In the genomic region with DNA sequence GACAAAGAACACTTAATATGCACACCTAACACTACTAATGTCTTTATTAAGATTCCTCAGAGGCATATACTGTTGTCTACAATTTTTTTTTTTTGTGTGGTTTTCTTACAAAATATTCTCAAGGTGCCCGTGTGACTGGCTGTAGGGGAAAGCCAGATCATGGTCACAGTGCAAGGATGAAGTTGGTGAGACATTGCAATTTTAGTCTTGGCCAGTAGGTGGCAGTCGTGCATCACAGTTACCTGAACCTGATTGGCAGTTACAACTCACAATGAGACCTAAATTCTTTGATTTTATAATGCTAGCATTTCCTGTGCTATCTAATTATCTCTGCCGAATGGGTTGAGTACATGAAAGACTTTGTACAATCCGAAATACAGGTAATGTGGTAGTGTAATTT, we compare ENCODE assay signal across 9 mouse cellular contexts.
DNase-seq lines count a peak whose midpoint lies in the region; ATAC-seq and TF ChIP-seq lines count a peak whose summit lies in the region.
"Had no signal": no experiment of that assay in that cellular context is flagged by ENCODE, and none has a peak within 500 bp of the region (broad histone marks: within the 10 kb centered on the region; RNA-seq: fewer than 3 reads in every experiment).

No protein-coding gene starts in this region.

- no peaks in the 10 kb centered on the region for H3K27me3 ChIP-seq in heart, adult 2 months (ENCODE audit: control insufficient read depth, insufficient read depth, low read length)
- no peaks in the 10 kb centered on the region for H3K27me3 ChIP-seq in forebrain, embryonic 14.5 days (replicated peaks; ENCODE audit: control insufficient read depth, insufficient read depth, low read length)
- H3K27me3 ChIP-seq in hindbrain, embryonic 14.5 days (ENCODE audit: control insufficient read depth, insufficient read depth, low read length), result no peaks in the 10 kb centered on the region
- no peaks in the 10 kb centered on the region for H3K27me3 ChIP-seq in midbrain, embryonic 12.5 days

- TF ChIP-seq POLR2A in heart, adult 2 months (IDR thresholded peaks at IDR 0.05; ENCODE audit: insufficient read depth, low read depth, low read length), result no peak

- peak; percentile 97; the same call in 1 of the 2 replicates for TF ChIP-seq CTCF in heart, adult 2 months (IDR thresholded peaks at IDR 0.05)

- no peaks in the 10 kb centered on the region for H3K79me2 ChIP-seq in heart, adult 2 months (replicated peaks; ENCODE audit: control insufficient read depth, insufficient read depth, low read length)

- no peak overlapping the region for H3K27ac ChIP-seq in heart, adult 2 months
- no peak overlapping the region for H3K27ac ChIP-seq in forebrain, embryonic 14.5 days (ENCODE audit: low read depth, low read length)
- H3K27ac ChIP-seq in hindbrain, embryonic 14.5 days, result no peak overlapping the region
- H3K27ac ChIP-seq in midbrain, embryonic 12.5 days (replicated peaks), result no peak overlapping the region

- WGBS in heart, adult 2 months, result 5% methylated on average over 4 of the region's 4 CpGs
- 13% methylated on average over 4 of the region's 4 CpGs for WGBS in forebrain, embryonic 14.5 days
- WGBS in hindbrain, embryonic 14.5 days, result 11% methylated on average over 4 of the region's 4 CpGs
- WGBS in midbrain, embryonic 12.5 days, result 17% methylated on average over 4 of the region's 4 CpGs

- H3K4me2 ChIP-seq in forebrain, embryonic 14.5 days (ENCODE audit: low read length), result no peak overlapping the region
- no peak overlapping the region for H3K4me2 ChIP-seq in hindbrain, embryonic 14.5 days (replicated peaks)
- H3K4me2 ChIP-seq in midbrain, embryonic 12.5 days (replicated peaks), result no peak overlapping the region

- no peak overlapping the region for H3K4me3 ChIP-seq in heart, adult 2 months
- H3K4me3 ChIP-seq in forebrain, embryonic 14.5 days (ENCODE audit: low read depth, low read length), result no peak overlapping the region
- no peak overlapping the region for H3K4me3 ChIP-seq in hindbrain, embryonic 14.5 days (replicated peaks; ENCODE audit: low read length)
- no peak overlapping the region for H3K4me3 ChIP-seq in midbrain, embryonic 12.5 days
- H3K4me3 ChIP-seq: myocyte had no signal

- H3K9ac ChIP-seq in heart, adult 2 months (ENCODE audit: low read depth, low read length), result no peak overlapping the region
- H3K9ac ChIP-seq in forebrain, embryonic 14.5 days (ENCODE audit: low read length), result no peak overlapping the region
- no peak overlapping the region for H3K9ac ChIP-seq in hindbrain, embryonic 14.5 days
- no peak overlapping the region for H3K9ac ChIP-seq in midbrain, embryonic 12.5 days (replicated peaks)

- TF ChIP-seq EP300 in heart, adult 2 months (IDR thresholded peaks at IDR 0.05; ENCODE audit: insufficient read depth, low read depth, low read length), result no peak

- H3K36me3 ChIP-seq in heart, adult 2 months (ENCODE audit: control insufficient read depth, insufficient read depth, low read length), result no peaks in the 10 kb centered on the region
- no peaks in the 10 kb centered on the region for H3K36me3 ChIP-seq in forebrain, embryonic 14.5 days (ENCODE audit: control insufficient read depth, insufficient read depth, low read length)
- H3K36me3 ChIP-seq in hindbrain, embryonic 14.5 days (replicated peaks; ENCODE audit: control insufficient read depth, insufficient read depth), result no peaks in the 10 kb centered on the region
- no peaks in the 10 kb centered on the region for H3K36me3 ChIP-seq in midbrain, embryonic 12.5 days

- ATAC-seq in forebrain, embryonic 14.5 days, result peak; percentile 72
- peak; percentile 74 for ATAC-seq in hindbrain, embryonic 14.5 days (ENCODE audit: low FRiP score)
- ATAC-seq in midbrain, embryonic 12.5 days (ENCODE audit: low FRiP score, low read depth), result peak; percentile 58

- intact Hi-C loops in heart, adult 2 months (cut with DNase I), result loop anchor here (10.0 kb wide), 1 partner anchor 234 kb away; the partner anchor contains the start of gene Tbl1xr1
- intact Hi-C loops in heart, postnatal 25 days (cut with DNase I), result loop anchor here (10.0 kb wide), 1 partner anchor 1654 kb away; no protein-coding TSS in a partner anchor

- DNase-seq in heart, adult 2 months, result peak; percentile 22 to 54
- no peak for DNase-seq in heart, postnatal 25 days (ENCODE audit: low spot score)
- DNase-seq in c-Kit-positive CD71-positive TER-119-negative erythroid progenitor cells, embryonic 14.5 days (ENCODE audit: low read depth), result peak; percentile 32
- DNase-seq in forebrain, embryonic 14.5 days (ENCODE audit: low spot score), result peak; percentile 79
- peak; percentile 92 for DNase-seq in hindbrain, embryonic 14.5 days (ENCODE audit: low spot score)
- peak; percentile 26 to 65 for DNase-seq in left cerebral cortex, adult 8-10 months (ENCODE audit: low spot score in 2 of 2)
- DNase-seq in spleen, adult 18-20 months, result peak; percentile 5 to 60

- H3K4me1 ChIP-seq in heart, adult 2 months (ENCODE audit: control insufficient read depth, insufficient read depth, low read length), result no peaks in the 10 kb centered on the region
- no peaks in the 10 kb centered on the region for H3K4me1 ChIP-seq in forebrain, embryonic 14.5 days (ENCODE audit: control insufficient read depth, insufficient read depth, low read length)
- H3K4me1 ChIP-seq in hindbrain, embryonic 14.5 days (replicated peaks; ENCODE audit: control insufficient read depth, insufficient read depth, low read length), result no peaks in the 10 kb centered on the region
- H3K4me1 ChIP-seq in midbrain, embryonic 12.5 days, result 0 out of 2 replicates have a peak, but pooled peaks cover 2% of the 10 kb centered on the region

- no peaks in the 10 kb centered on the region for H3K9me3 ChIP-seq in forebrain, embryonic 14.5 days (replicated peaks; ENCODE audit: control insufficient read depth, low read length)
- H3K9me3 ChIP-seq in hindbrain, embryonic 14.5 days (ENCODE audit: control insufficient read depth, low read length), result no peaks in the 10 kb centered on the region
- H3K9me3 ChIP-seq in midbrain, embryonic 12.5 days, result no peaks in the 10 kb centered on the region
